ENCODE assay signal across 16 mouse cellular contexts in the genomic region with DNA sequence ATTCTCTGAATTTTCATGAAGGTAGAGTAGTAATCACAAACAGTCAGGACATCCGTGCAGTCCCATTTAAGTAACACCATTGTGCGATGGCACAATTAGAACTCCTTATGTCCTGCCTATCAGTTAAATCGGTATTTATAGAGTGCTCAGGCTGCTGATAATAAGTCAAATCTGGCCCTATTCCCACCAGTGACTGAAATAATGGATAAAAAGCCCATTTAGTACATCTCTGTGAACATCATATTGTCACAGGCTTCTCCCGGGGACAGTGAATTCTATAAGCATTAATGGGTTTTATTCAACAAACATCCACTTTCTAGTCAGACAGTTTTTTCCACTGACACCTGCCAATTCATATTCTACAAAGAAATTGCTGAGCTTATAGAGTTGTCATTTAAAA.
"Had no signal": no experiment of that assay in that cellular context is flagged by ENCODE, and none has a peak within 500 bp of the region (broad histone marks: within the 10 kb centered on the region; RNA-seq: fewer than 3 reads in every experiment).

No protein-coding gene starts in this region.

- DNase-seq: lung, adult 18-20 months; lung, postnatal 4 days; midbrain, embryonic 14.5 days; right cerebral cortex, postnatal 14 days; thymus, adult 2 months; thymus, postnatal 25 days; thymus, postnatal 4 days had no signal

- H3K4me1 ChIP-seq: lung, embryonic 15.5 days; midbrain, embryonic 12.5 days; neural tube, embryonic 12.5 days; stomach, embryonic 15.5 days had no signal

- H3K9me3 ChIP-seq: lung, embryonic 15.5 days; midbrain, embryonic 10.5 days; midbrain, embryonic 12.5 days; neural tube, embryonic 12.5 days; stomach, embryonic 15.5 days had no signal

- ATAC-seq: lung, postnatal 0 days; midbrain, embryonic 16.5 days had no signal

- H3K9ac ChIP-seq: lung, embryonic 15.5 days; midbrain, embryonic 12.5 days; neural tube, embryonic 12.5 days; stomach, embryonic 15.5 days had no signal

- H3K27me3 ChIP-seq: lung, embryonic 15.5 days; neural tube, embryonic 12.5 days; stomach, embryonic 15.5 days had no signal

- H3K36me3 ChIP-seq: lung, embryonic 15.5 days; midbrain, embryonic 10.5 days; midbrain, embryonic 12.5 days; neural tube, embryonic 12.5 days; stomach, embryonic 15.5 days had no signal

- H3K4me2 ChIP-seq: lung, embryonic 15.5 days; midbrain, embryonic 12.5 days; neural tube, embryonic 12.5 days; stomach, embryonic 15.5 days had no signal

- H3K27ac ChIP-seq: lung, embryonic 15.5 days; midbrain, embryonic 10.5 days; midbrain, embryonic 12.5 days; neural tube, embryonic 12.5 days; stomach, embryonic 15.5 days; stomach, postnatal 0 days had no signal

- H3K4me3 ChIP-seq: lung, embryonic 15.5 days; midbrain, embryonic 10.5 days; midbrain, embryonic 12.5 days; myocyte; neural tube, embryonic 12.5 days; stomach, embryonic 15.5 days had no signal
